In genomic region chr12:92109615-92110014, GRCm38 (mm10) we compare ENCODE assay signal across 17 mouse cellular contexts.
DNase-seq lines count a peak whose midpoint lies in the region; ATAC-seq and TF ChIP-seq lines count a peak whose summit lies in the region.
"Had no signal": no experiment of that assay in that cellular context is flagged by ENCODE, and none has a peak within 500 bp of the region (broad histone marks: within the 10 kb centered on the region; RNA-seq: fewer than 3 reads in every experiment).

No protein-coding gene starts in this region.

- no peaks in the 10 kb centered on the region for H3K4me1 ChIP-seq in midbrain, postnatal 0 days (ENCODE audit: insufficient read depth, low read length)
- no peaks in the 10 kb centered on the region for H3K4me1 ChIP-seq in midbrain, embryonic 13.5 days (replicated peaks)
- H3K4me1 ChIP-seq: embryonic facial prominence, embryonic 13.5 days; limb, embryonic 13.5 days; liver, embryonic 15.5 days; neural tube, embryonic 12.5 days had no signal

- no peak overlapping the region for H3K27ac ChIP-seq in midbrain, postnatal 0 days (ENCODE audit: low read depth, low read length)
- H3K27ac ChIP-seq in midbrain, embryonic 13.5 days, result no peak overlapping the region
- H3K27ac ChIP-seq: embryonic facial prominence, embryonic 13.5 days; gastrocnemius, adult 2 months; limb, embryonic 13.5 days; liver, embryonic 15.5 days; neural tube, embryonic 12.5 days; stomach, postnatal 0 days had no signal

- H3K4me3 ChIP-seq in midbrain, postnatal 0 days (ENCODE audit: low read depth, low read length), result no peak overlapping the region
- no peak overlapping the region for H3K4me3 ChIP-seq in midbrain, embryonic 13.5 days (replicated peaks)
- H3K4me3 ChIP-seq: embryonic facial prominence, embryonic 13.5 days; gastrocnemius, adult 2 months; limb, embryonic 13.5 days; liver, embryonic 15.5 days; neural tube, embryonic 12.5 days had no signal

- no peak for TF ChIP-seq CTCF in midbrain, postnatal 0 days (IDR thresholded peaks at IDR 0.05)

- no peaks in the 10 kb centered on the region for H3K27me3 ChIP-seq in midbrain, postnatal 0 days (ENCODE audit: insufficient read depth, low read length)
- H3K27me3 ChIP-seq in midbrain, embryonic 13.5 days, result no peaks in the 10 kb centered on the region
- H3K27me3 ChIP-seq: embryonic facial prominence, embryonic 13.5 days; limb, embryonic 13.5 days; liver, embryonic 15.5 days; neural tube, embryonic 12.5 days had no signal

- no peak overlapping the region for H3K9ac ChIP-seq in midbrain, postnatal 0 days (replicated peaks; ENCODE audit: low read length, poor library complexity, severe bottlenecking)
- H3K9ac ChIP-seq in midbrain, embryonic 13.5 days (replicated peaks), result no peak overlapping the region
- H3K9ac ChIP-seq: embryonic facial prominence, embryonic 13.5 days; limb, embryonic 13.5 days; liver, embryonic 15.5 days; neural tube, embryonic 12.5 days had no signal

- H3K9me3 ChIP-seq in midbrain, postnatal 0 days (ENCODE audit: low read length), result no peaks in the 10 kb centered on the region
- no peaks in the 10 kb centered on the region for H3K9me3 ChIP-seq in midbrain, embryonic 13.5 days
- H3K9me3 ChIP-seq: embryonic facial prominence, embryonic 13.5 days; limb, embryonic 13.5 days; liver, embryonic 15.5 days; neural tube, embryonic 12.5 days had no signal

- no peak; the same call in 1 of the 2 replicates for ATAC-seq in cerebellum, adult (ENCODE audit: insufficient number of reproducible peaks, low FRiP score, low TSS enrichment)
- no peak for ATAC-seq in midbrain, postnatal 0 days (ENCODE audit: low FRiP score)
- ATAC-seq in midbrain, embryonic 13.5 days, result no peak
- ATAC-seq: intestine, postnatal 0 days; lung, postnatal 0 days had no signal

- peak; percentile 4 for DNase-seq in cerebellum, adult 9-10 months
- peak; percentile 10 for DNase-seq in kidney, adult 11 months
- DNase-seq in kidney, adult 18-20 months, result no peak
- peak; percentile 5 for DNase-seq in midbrain, postnatal 0 days (ENCODE audit: low spot score)
- no peak for DNase-seq in adrenal gland, postnatal 4 days (ENCODE audit: low spot score in 2 of 2)
- DNase-seq in heart, postnatal 4 days, result no peak
- DNase-seq: gastrocnemius, adult 2 months; thymus, postnatal 14 days had no signal

- 68% methylated on average over 3 of the region's 3 CpGs for WGBS in midbrain, postnatal 0 days
- WGBS in midbrain, embryonic 13.5 days, result 70% methylated on average over 3 of the region's 3 CpGs

- H3K4me2 ChIP-seq in midbrain, postnatal 0 days (ENCODE audit: low read depth, low read length, poor library complexity, severe bottlenecking), result no peak overlapping the region
- H3K4me2 ChIP-seq in midbrain, embryonic 13.5 days (replicated peaks), result no peak overlapping the region
- H3K4me2 ChIP-seq: embryonic facial prominence, embryonic 13.5 days; limb, embryonic 13.5 days; liver, embryonic 15.5 days; neural tube, embryonic 12.5 days had no signal

- H3K36me3 ChIP-seq in midbrain, postnatal 0 days (ENCODE audit: insufficient read depth, low read length), result no peaks in the 10 kb centered on the region
- no peaks in the 10 kb centered on the region for H3K36me3 ChIP-seq in midbrain, embryonic 13.5 days
- H3K36me3 ChIP-seq: embryonic facial prominence, embryonic 13.5 days; limb, embryonic 13.5 days; liver, embryonic 15.5 days; neural tube, embryonic 12.5 days had no signal

Comparison
In these comparisons a context has a peak if more than half of its experiments do, and no peak if none do; other contexts are left out.
1. DNase-seq: peak in cerebellum, adult 9-10 months (single experiment), kidney, adult 11 months (single experiment) and midbrain, postnatal 0 days (single experiment); none in kidney, adult 18-20 months (single experiment), adrenal gland, postnatal 4 days (0 of 2) and heart, postnatal 4 days (single experiment).